Mouse (Mus musculus): Measurements from ENCODE around the gene Gm45062. TPM values are rescaled to one million over a fixed set of nuclear protein-coding genes. Genes with fewer than 3 reads are reported as not detected.

Gene Gm45062
- total and polyA plus RNA-seq, 2 experiments from 2014 or later: 1.4 to 5.4 TPM

DNA sequence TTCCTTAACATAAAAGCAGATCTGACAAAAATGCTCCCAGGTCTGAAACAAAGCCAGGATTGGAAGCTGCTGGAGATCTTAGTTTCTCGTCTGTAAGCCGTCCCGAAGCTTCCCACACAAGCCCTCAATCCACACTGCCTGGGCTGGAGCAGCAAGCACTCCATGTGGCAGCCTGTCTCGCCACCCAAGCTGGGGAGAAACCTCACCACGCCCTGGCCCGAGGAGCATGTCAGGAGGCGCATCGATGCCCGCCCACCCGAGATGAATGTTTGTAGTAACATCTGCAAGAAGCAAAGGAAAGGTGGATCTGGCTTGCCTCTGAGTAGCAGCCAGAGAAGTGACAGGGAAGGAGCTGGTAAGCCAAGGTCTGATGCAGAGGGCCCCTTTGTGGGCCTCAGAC, 385.5 kb downstream of the Gm45062 start:
- Histone ChIP-seq H3K27ac (ENCODE audit: low read depth, low read length) (no peak overlapping the region), H3K36me3 (ENCODE audit: insufficient read depth) (no peaks in the 10 kb centered on the region), H3K4me1 (ENCODE audit: insufficient read depth) (no peaks in the 10 kb centered on the region), H3K27me3 (ENCODE audit: insufficient read depth, low read length) (no peaks in the 10 kb centered on the region), H3K4me3 (ENCODE audit: low read depth, low read length) (no peak overlapping the region), H3K9ac (no peak overlapping the region), H3K9me3 (ENCODE audit: low read length) (no peaks in the 10 kb centered on the region), H3K4me2 (ENCODE audit: low read depth) (no peak overlapping the region)
- DNase-seq: no peak
- no peak for ATAC-seq
- no peak for TF ChIP-seq CTCF (IDR thresholded peaks at IDR 0.05; ENCODE audit: low read depth)
- WGBS: 83% methylated on average over 10 of the region's 10 CpGs

DNA sequence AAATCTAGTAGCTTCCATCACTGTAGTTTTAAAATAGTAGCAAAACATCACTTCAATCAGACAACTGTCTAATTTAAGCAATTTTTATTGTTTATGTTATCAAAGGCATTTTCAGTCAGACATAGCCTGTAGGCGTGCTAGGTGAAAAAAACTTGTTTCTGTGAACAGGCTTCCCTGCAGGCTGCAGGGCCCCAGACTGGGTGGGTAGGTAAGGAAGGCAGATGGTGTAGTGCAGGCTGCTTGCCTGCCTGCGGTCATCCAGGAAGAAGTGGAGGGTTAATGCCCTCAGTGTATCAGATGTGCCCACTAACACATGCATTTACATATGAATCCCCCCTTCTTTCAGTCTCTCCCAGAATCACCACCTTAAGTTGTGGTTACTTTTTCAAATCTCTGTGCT, 386.5 kb downstream of the Gm45062 start:
- H3K9me3 ChIP-seq (ENCODE audit: low read length): no peaks in the 10 kb centered on the region
- ATAC-seq: no peak
- WGBS: 50% methylated on average over 2 of the region's 2 CpGs
- H3K27ac ChIP-seq (ENCODE audit: low read depth, low read length): no peak overlapping the region
- no peak overlapping the region for H3K9ac ChIP-seq
- no peaks in the 10 kb centered on the region for H3K4me1 ChIP-seq (ENCODE audit: insufficient read depth)
- H3K36me3 ChIP-seq (ENCODE audit: insufficient read depth): no peaks in the 10 kb centered on the region
- no peak overlapping the region for H3K4me2 ChIP-seq (ENCODE audit: low read depth)
- H3K27me3 ChIP-seq (ENCODE audit: insufficient read depth, low read length): no peaks in the 10 kb centered on the region
- H3K4me3 ChIP-seq (ENCODE audit: low read depth, low read length): no peak overlapping the region
- no peak for DNase-seq
- no peak for TF ChIP-seq CTCF (IDR thresholded peaks at IDR 0.05; ENCODE audit: low read depth)

Other genes starting within 250 kb of the Gm45062 start
- gene Col28a1, start 66.8 kb upstream of the Gm45062 start, total RNA-seq (2014; rRNA removed): 0.77 and 1.2 TPM in 2 replicates
- gene Col28a1, start 66.8 kb upstream of the Gm45062 start, polyA plus RNA-seq (2015; fragmentation: Nextera tagmentation; extraction: Ambion mirVana): 0.52 and 1.1 TPM in 2 replicates
- gene Mios, start 50.2 kb upstream of the Gm45062 start, total RNA-seq (2014; rRNA removed): 30.5 and 35.7 TPM in 2 replicates
- 18.2 and 22.4 TPM in 2 replicates for gene Mios, start 50.2 kb upstream of the Gm45062 start, polyA plus RNA-seq (2015; fragmentation: Nextera tagmentation; extraction: Ambion mirVana)
- 34.7 and 38.1 TPM in 2 replicates for gene Rpa3, start 277 bp upstream of the Gm45062 start, total RNA-seq (2014; rRNA removed)
- gene Rpa3, start 277 bp upstream of the Gm45062 start, polyA plus RNA-seq (2015; fragmentation: Nextera tagmentation; extraction: Ambion mirVana): 36.0 and 44.4 TPM in 2 replicates
- gene Umad1, start 162 bp upstream of the Gm45062 start, total RNA-seq (2014; rRNA removed): 16.3 and 24.4 TPM in 2 replicates
- 41.9 and 50.5 TPM in 2 replicates for gene Umad1, start 162 bp upstream of the Gm45062 start, polyA plus RNA-seq (2015; fragmentation: Nextera tagmentation; extraction: Ambion mirVana)